Mouse (Mus musculus): ENCODE results near the gene AK157302. TPM values are rescaled to one million over a fixed set of nuclear protein-coding genes. Genes with fewer than 3 reads are reported as not detected.

AK157302 gene
- polyA plus RNA-seq, 1 experiment from 2014 or later = 0.32 TPM

- Histone ChIP-seq H3K9me3 (ENCODE audit: control insufficient read depth, low read length) (no peaks in the 10 kb centered on the region), H3K4me3 (ENCODE audit: low read depth, low read length) (no peak overlapping the region), H3K4me1 (replicated peaks; ENCODE audit: control insufficient read depth, insufficient read depth, low read length) (no peaks in the 10 kb centered on the region), H3K4me2 (ENCODE audit: low read length) (no peak overlapping the region), H3K27me3 (replicated peaks; ENCODE audit: control insufficient read depth, insufficient read depth, low read length) (no peaks in the 10 kb centered on the region), H3K9ac (ENCODE audit: low read length) (no peak overlapping the region), H3K36me3 (ENCODE audit: control insufficient read depth, insufficient read depth, low read length) (no peaks in the 10 kb centered on the region), H3K27ac (ENCODE audit: low read depth) (no peak overlapping the region)
- 88% methylated on average over 5 of the region's 5 CpGs for WGBS
- ATAC-seq (replicated peaks; ENCODE audit: low FRiP score, low TSS enrichment, low read depth) (no peak), DNase-seq (ENCODE audit: low spot score) (no peak)
Observed at GRCm38 (mm10) chr13:21502296-21502695, 7.3 kb downstream of the AK157302 start.

GRCm38 (mm10) chr13:21506221-21506649, 11.2 kb downstream of the AK157302 start:
- peak overlapping the region; percentile 54 for H3K4me2 ChIP-seq (ENCODE audit: low read length)
- H3K9me3 ChIP-seq (ENCODE audit: control insufficient read depth, low read length) = no peaks in the 10 kb centered on the region
- WGBS = 0% methylated on average over 21 of the region's 21 CpGs
- ATAC-seq (replicated peaks; ENCODE audit: low FRiP score, low TSS enrichment, low read depth) (peak; percentile 100), DNase-seq (ENCODE audit: low spot score) (peak; percentile 96)
- peak overlapping the region; percentile 80 for H3K27ac ChIP-seq (ENCODE audit: low read depth)
- peak overlapping the region; percentile 61 for H3K9ac ChIP-seq (ENCODE audit: low read length)
- H3K27me3 ChIP-seq (replicated peaks; ENCODE audit: control insufficient read depth, insufficient read depth, low read length) = no peaks in the 10 kb centered on the region
- no peaks in the 10 kb centered on the region for H3K36me3 ChIP-seq (ENCODE audit: control insufficient read depth, insufficient read depth, low read length)
- H3K4me1 ChIP-seq (replicated peaks; ENCODE audit: control insufficient read depth, insufficient read depth, low read length) = no peaks in the 10 kb centered on the region
- H3K4me3 ChIP-seq (ENCODE audit: low read depth, low read length) = peak overlapping the region; percentile 68

DNA sequence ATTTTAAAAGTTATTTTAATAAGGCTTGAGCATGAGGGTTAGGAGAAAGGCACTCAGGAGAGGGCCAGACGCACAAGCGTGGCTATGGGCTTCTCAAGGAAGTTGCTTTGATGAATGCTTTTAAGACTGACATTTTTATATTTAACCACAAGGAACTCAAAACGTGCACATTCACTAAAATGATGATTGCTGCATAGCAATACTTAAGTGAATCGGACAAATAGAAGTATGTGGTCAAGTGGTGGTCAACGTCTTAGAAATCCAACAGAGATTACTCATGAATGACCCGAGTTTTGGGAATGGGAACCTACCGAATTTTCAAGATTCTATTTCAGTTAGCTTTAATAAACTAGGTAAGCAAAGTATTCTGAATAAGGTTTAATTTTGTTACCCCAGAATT, 35.1 kb downstream of the AK157302 start:
- WGBS = 44% methylated on average over 7 of the region's 7 CpGs
- peak overlapping the region; percentile 74 for H3K4me2 ChIP-seq (ENCODE audit: low read length)
- no peak overlapping the region for H3K27ac ChIP-seq (ENCODE audit: low read depth)
- no peaks in the 10 kb centered on the region for H3K27me3 ChIP-seq (replicated peaks; ENCODE audit: control insufficient read depth, insufficient read depth, low read length)
- H3K4me1 ChIP-seq (replicated peaks; ENCODE audit: control insufficient read depth, insufficient read depth, low read length) = peaks cover 7% of the 10 kb centered on the region
- peak overlapping the region; percentile 94 for H3K9ac ChIP-seq (ENCODE audit: low read length)
- DNase-seq (ENCODE audit: low spot score) (no peak), ATAC-seq (replicated peaks; ENCODE audit: low FRiP score, low TSS enrichment, low read depth) (no peak)
- peak overlapping the region; percentile 60 for H3K4me3 ChIP-seq (ENCODE audit: low read depth, low read length)
- H3K36me3 ChIP-seq (ENCODE audit: control insufficient read depth, insufficient read depth, low read length) = peaks cover 19% of the 10 kb centered on the region
- no peaks in the 10 kb centered on the region for H3K9me3 ChIP-seq (ENCODE audit: control insufficient read depth, low read length)

DNA sequence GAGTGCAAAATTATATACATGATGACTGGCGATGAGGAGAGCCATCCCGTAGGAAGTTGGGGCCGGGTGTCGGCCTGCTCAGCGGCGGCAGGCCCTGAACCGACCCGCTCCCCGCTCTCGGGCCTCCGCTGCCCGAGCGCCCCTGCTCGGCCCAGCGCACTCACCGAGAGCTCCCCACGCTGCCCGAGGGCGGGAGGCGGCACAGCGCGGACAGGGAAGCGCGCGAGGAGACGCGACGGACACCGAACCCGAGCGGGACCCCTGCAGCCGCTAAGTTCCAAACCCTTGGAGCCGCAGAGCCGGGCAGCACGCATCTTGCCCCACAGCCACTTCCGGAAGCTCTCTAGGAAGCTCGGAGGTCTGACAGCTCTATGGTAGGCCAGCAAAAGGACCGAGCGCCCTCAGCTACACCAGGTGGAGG, 35.8 kb downstream of the AK157302 start, which contains the start of gene Zkscan8:
Zkscan8 (minus strand) TSS at position 340 of the 421 bp plus-strand sequence.
- Histone ChIP-seq H3K9me3 (ENCODE audit: control insufficient read depth, low read length) (no peaks in the 10 kb centered on the region), H3K4me2 (ENCODE audit: low read length) (peak within 1 kb of the TSS; percentile 74), H3K27me3 (replicated peaks; ENCODE audit: control insufficient read depth, insufficient read depth, low read length) (no peaks in the 10 kb centered on the region), H3K9ac (ENCODE audit: low read length) (peak within 1 kb of the TSS; percentile 94), H3K36me3 (ENCODE audit: control insufficient read depth, insufficient read depth, low read length) (peaks cover 13% of the 10 kb centered on the region), H3K4me1 (replicated peaks; ENCODE audit: control insufficient read depth, insufficient read depth, low read length) (peaks cover 7% of the 10 kb centered on the region), H3K4me3 (ENCODE audit: low read depth, low read length) (peak within 1 kb of the TSS; percentile 60), H3K27ac (ENCODE audit: low read depth) (peak within 1 kb of the TSS; percentile 91)
- peak; percentile 96 for ATAC-seq (replicated peaks; ENCODE audit: low FRiP score, low TSS enrichment, low read depth)
- WGBS = under 1% methylated on average over 39 of the region's 39 CpGs
- DNase-seq (ENCODE audit: low spot score) = peak; percentile 97

DNA sequence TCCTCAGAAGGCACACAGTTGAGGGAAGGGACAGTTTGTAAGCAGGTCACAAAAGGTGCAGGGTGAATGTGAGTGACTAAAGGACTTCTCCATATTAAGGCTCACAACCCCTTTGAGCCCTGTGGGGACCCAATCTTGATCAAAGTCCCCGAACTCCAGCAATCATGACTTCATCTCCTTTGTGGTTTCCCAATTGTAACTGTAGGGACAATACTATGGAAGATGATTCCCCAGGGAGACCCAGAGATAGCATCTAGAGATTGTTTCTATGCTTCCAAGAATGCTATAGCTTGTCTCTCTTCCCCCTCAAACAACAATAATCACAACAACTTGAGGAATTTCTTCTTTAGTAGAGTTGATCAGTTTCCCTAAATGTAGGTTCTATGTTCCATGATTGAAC, 47.7 kb downstream of the AK157302 start, which contains the start of gene Olfr1366:
Olfr1366 (minus strand) TSS at position 101 of the 400 bp plus-strand sequence.
- no peak for ATAC-seq (replicated peaks; ENCODE audit: low FRiP score, low TSS enrichment, low read depth)
- H3K27me3 ChIP-seq (replicated peaks; ENCODE audit: control insufficient read depth, insufficient read depth, low read length) = no peaks in the 10 kb centered on the region
- H3K4me1 ChIP-seq (replicated peaks; ENCODE audit: control insufficient read depth, insufficient read depth, low read length) = no peaks in the 10 kb centered on the region
- WGBS = 75% methylated on average over 1 of the region's 1 CpGs
- H3K9ac ChIP-seq (ENCODE audit: low read length) = no peak within 1 kb of the TSS
- H3K9me3 ChIP-seq (ENCODE audit: control insufficient read depth, low read length) = no peaks in the 10 kb centered on the region
- no peaks in the 10 kb centered on the region for H3K36me3 ChIP-seq (ENCODE audit: control insufficient read depth, insufficient read depth, low read length)
- no peak for DNase-seq (ENCODE audit: low spot score)
- no peak within 1 kb of the TSS for H3K4me2 ChIP-seq (ENCODE audit: low read length)
- no peak within 1 kb of the TSS for H3K4me3 ChIP-seq (ENCODE audit: low read depth, low read length)
- H3K27ac ChIP-seq (ENCODE audit: low read depth) = no peak within 1 kb of the TSS

MicroRNAs encoded within 50 kb of the gene (microRNA counts, 519-probe panel; counts per million panel counts)
- 3,609 counts per million, percentile 49 among the panel's probes with 10 or more counts for microRNA mmu-miR-1896

Small RNAs within 50 kb of the gene (microRNA-seq; reads per million reads assigned to microRNA genes)
- not detected for gene Mir1896

Other genes starting within 250 kb of the AK157302 start
- not detected in 2 replicates for gene Gpx5, start 202.5 kb upstream of the AK157302 start, polyA plus RNA-seq (2014; fragmentation: Nextera tagmentation; extraction: Ambion mirVana)
- 0.43 TPM in 1 of 2 replicates, not detected in the other for gene Gpx6, start 183.1 kb upstream of the AK157302 start, polyA plus RNA-seq (2014; fragmentation: Nextera tagmentation; extraction: Ambion mirVana)
- not detected in 2 replicates for gene Olfr1367, start 148.3 kb upstream of the AK157302 start, polyA plus RNA-seq (2014; fragmentation: Nextera tagmentation; extraction: Ambion mirVana)
- 10.1 and 12.7 TPM in 2 replicates for gene Zscan12, start 132.4 kb upstream of the AK157302 start, polyA plus RNA-seq (2014; fragmentation: Nextera tagmentation; extraction: Ambion mirVana)
- gene Zkscan3, start 92.5 kb upstream of the AK157302 start, polyA plus RNA-seq (2014; fragmentation: Nextera tagmentation; extraction: Ambion mirVana) = 72.2 and 74.6 TPM in 2 replicates
- gene Pgbd1, start 54.2 kb upstream of the AK157302 start, polyA plus RNA-seq (2014; fragmentation: Nextera tagmentation; extraction: Ambion mirVana) = 2.7 and 3.2 TPM in 2 replicates
- 23.0 and 29.7 TPM in 2 replicates for gene Zscan26, start 41.5 kb upstream of the AK157302 start, polyA plus RNA-seq (2014; fragmentation: Nextera tagmentation; extraction: Ambion mirVana)
- 2.1 and 2.6 TPM in 2 replicates for gene Nkapl, start 26.7 kb upstream of the AK157302 start, polyA plus RNA-seq (2014; fragmentation: Nextera tagmentation; extraction: Ambion mirVana)
- gene Zkscan4, start 16.3 kb upstream of the AK157302 start, polyA plus RNA-seq (2014; fragmentation: Nextera tagmentation; extraction: Ambion mirVana) = 3.3 and 3.4 TPM in 2 replicates
- not detected in 2 replicates for gene Gm10065, start 15.8 kb upstream of the AK157302 start, polyA plus RNA-seq (2014; fragmentation: Nextera tagmentation; extraction: Ambion mirVana)
- 5.6 and 8.3 TPM in 2 replicates for gene Gm11273, start 6.2 kb downstream of the AK157302 start, polyA plus RNA-seq (2014; fragmentation: Nextera tagmentation; extraction: Ambion mirVana)
- gene Zkscan8, start 35.9 kb downstream of the AK157302 start, polyA plus RNA-seq (2014; fragmentation: Nextera tagmentation; extraction: Ambion mirVana) = 8.2 and 9.6 TPM in 2 replicates
- 0.05 and 0.16 TPM in 2 replicates for gene Olfr1366, start 47.6 kb downstream of the AK157302 start, polyA plus RNA-seq (2014; fragmentation: Nextera tagmentation; extraction: Ambion mirVana)
- not detected in 2 replicates for gene Olfr1535, start 64.7 kb downstream of the AK157302 start, polyA plus RNA-seq (2014; fragmentation: Nextera tagmentation; extraction: Ambion mirVana)
- not detected in 2 replicates for gene Olfr1364, start 86.5 kb downstream of the AK157302 start, polyA plus RNA-seq (2014; fragmentation: Nextera tagmentation; extraction: Ambion mirVana)
- not detected in 2 replicates for gene Olfr1362, start 118.8 kb downstream of the AK157302 start, polyA plus RNA-seq (2014; fragmentation: Nextera tagmentation; extraction: Ambion mirVana)
- gene Olfr11, start 147.3 kb downstream of the AK157302 start, polyA plus RNA-seq (2014; fragmentation: Nextera tagmentation; extraction: Ambion mirVana) = not detected in 2 replicates
- not detected in 2 replicates for gene Olfr1361, start 168.2 kb downstream of the AK157302 start, polyA plus RNA-seq (2014; fragmentation: Nextera tagmentation; extraction: Ambion mirVana)
- gene Olfr1360, start 182.2 kb downstream of the AK157302 start, polyA plus RNA-seq (2014; fragmentation: Nextera tagmentation; extraction: Ambion mirVana) = not detected in 2 replicates
- gene Olfr1359, start 202.9 kb downstream of the AK157302 start, polyA plus RNA-seq (2014; fragmentation: Nextera tagmentation; extraction: Ambion mirVana) = not detected in 2 replicates
- gene Hist1h2bl, start 220.9 kb downstream of the AK157302 start, polyA plus RNA-seq (2014; fragmentation: Nextera tagmentation; extraction: Ambion mirVana) = 3.5 and 4.9 TPM in 2 replicates
- 26.2 and 47.7 TPM in 2 replicates for gene Hist1h2ai, start 221.2 kb downstream of the AK157302 start, polyA plus RNA-seq (2014; fragmentation: Nextera tagmentation; extraction: Ambion mirVana)
- 7.7 and 18.4 TPM in 2 replicates for gene Hist1h3h, start 222.4 kb downstream of the AK157302 start, polyA plus RNA-seq (2014; fragmentation: Nextera tagmentation; extraction: Ambion mirVana)
- 4.0 and 5.3 TPM in 2 replicates for gene Hist1h2bm, start 226.8 kb downstream of the AK157302 start, polyA plus RNA-seq (2014; fragmentation: Nextera tagmentation; extraction: Ambion mirVana)
- gene Hist1h4j, start 239.8 kb downstream of the AK157302 start, polyA plus RNA-seq (2014; fragmentation: Nextera tagmentation; extraction: Ambion mirVana) = 2.2 and 2.3 TPM in 2 replicates